Mouse (Mus musculus) embryo, embryonic 11.5 days (tissue): ENCODE measurements around the gene Drc7.

Experiments
- DNase-seq: peaks from one replicate; pipeline ENCODE4 v3.0.0-alpha.2; 2012; ENCODE audit warnings: low read depth, low spot score

Gene Drc7

DNA sequence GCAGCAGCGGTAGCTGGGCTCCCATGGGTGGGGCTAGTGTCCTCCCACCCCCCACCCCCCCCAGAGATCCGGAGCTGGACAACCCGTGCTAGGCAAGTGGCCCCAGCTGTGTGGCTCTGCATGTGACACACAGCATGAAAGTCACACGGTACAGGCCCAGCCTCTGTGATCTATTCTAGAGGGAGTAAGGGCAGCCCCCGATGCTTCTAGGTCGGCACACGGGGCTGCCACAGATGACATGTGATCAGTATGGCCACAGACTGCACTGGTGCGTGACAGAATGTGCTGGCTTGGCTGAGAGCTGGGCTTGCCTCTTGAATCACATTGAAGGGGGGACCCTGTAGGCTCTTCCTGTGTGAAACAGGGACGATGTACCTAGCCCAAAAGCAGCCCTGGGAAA lies 72.8 kb downstream of the Drc7 start:
- no peak for DNase-seq
